Mouse (Mus musculus): ENCODE measurements around the gene C5ar2. TPM values are rescaled to one million over a fixed set of nuclear protein-coding genes. Genes with fewer than 3 reads are reported as not detected.
"Not testable (repeated sequence)": the region's sequence is repeated elsewhere in the genome, so short reads cannot be mapped to it uniquely, and the experiment has no call there.

The C5ar2 gene
- polyA plus RNA-seq, 1 experiment from 2014 or later = 0.09 TPM

GRCm38 (mm10) chr7:16280721-16281120 is 36.8 kb upstream of the C5ar2 start:
- no peak for DNase-seq (ENCODE audit: low spot score)
- 86% methylated on average over 11 of the region's 11 CpGs for WGBS

GRCm38 (mm10) chr7:16274922-16275890 is 31.3 kb upstream of the C5ar2 start:
- Histone ChIP-seq H3K9ac (ENCODE audit: low read length) (no peak overlapping the region), H3K4me3 (ENCODE audit: low read depth, low read length) (no peak overlapping the region), H3K27ac (ENCODE audit: low read depth) (no peak overlapping the region), H3K4me2 (ENCODE audit: low read length) (peak overlapping the region; percentile 87), H3K27me3 (replicated peaks; ENCODE audit: control insufficient read depth, insufficient read depth, low read length) (no peaks in the 10 kb centered on the region), H3K36me3 (ENCODE audit: control insufficient read depth, insufficient read depth, low read length) (peaks cover 47% of the 10 kb centered on the region), H3K4me1 (replicated peaks; ENCODE audit: control insufficient read depth, insufficient read depth, low read length) (peaks cover 23% of the 10 kb centered on the region), H3K9me3 (ENCODE audit: control insufficient read depth, low read length) (no peaks in the 10 kb centered on the region)
- no peak for ATAC-seq (replicated peaks; ENCODE audit: low FRiP score, low TSS enrichment, low read depth)
- no peak for DNase-seq (ENCODE audit: low spot score)
- 85% methylated on average over 10 of the region's 10 CpGs for WGBS

More at GRCm38 (mm10) chr7:16280721-16281120, 36.8 kb upstream of the C5ar2 start:
- Histone ChIP-seq H3K4me1 (replicated peaks; ENCODE audit: control insufficient read depth, insufficient read depth, low read length) (peaks cover 6% of the 10 kb centered on the region; the same call in 1 of the 2 replicates), H3K9me3 (ENCODE audit: control insufficient read depth, low read length) (no peaks in the 10 kb centered on the region), H3K4me2 (ENCODE audit: low read length) (no peak overlapping the region), H3K9ac (ENCODE audit: low read length) (no peak overlapping the region), H3K27ac (ENCODE audit: low read depth) (no peak overlapping the region), H3K27me3 (replicated peaks; ENCODE audit: control insufficient read depth, insufficient read depth, low read length) (no peaks in the 10 kb centered on the region), H3K36me3 (ENCODE audit: control insufficient read depth, insufficient read depth, low read length) (peaks cover 82% of the 10 kb centered on the region), H3K4me3 (ENCODE audit: low read depth, low read length) (no peak overlapping the region)
- ATAC-seq (replicated peaks; ENCODE audit: low FRiP score, low TSS enrichment, low read depth) = no peak

- H3K9ac ChIP-seq (ENCODE audit: low read length) = peak overlapping the region; percentile 69
- H3K36me3 ChIP-seq (ENCODE audit: control insufficient read depth, insufficient read depth, low read length) = peaks cover 34% of the 10 kb centered on the region
- 2% methylated on average over 18 of the region's 18 CpGs for WGBS
- peak overlapping the region; percentile 87 for H3K4me2 ChIP-seq (ENCODE audit: low read length)
- H3K4me1 ChIP-seq (replicated peaks; ENCODE audit: control insufficient read depth, insufficient read depth, low read length) = peaks cover 23% of the 10 kb centered on the region
- no peaks in the 10 kb centered on the region for H3K27me3 ChIP-seq (replicated peaks; ENCODE audit: control insufficient read depth, insufficient read depth, low read length)
- H3K9me3 ChIP-seq (ENCODE audit: control insufficient read depth, low read length) = no peaks in the 10 kb centered on the region
- peak overlapping the region; percentile 68 for H3K4me3 ChIP-seq (ENCODE audit: low read depth, low read length)
- DNase-seq (ENCODE audit: low spot score) (no peak), ATAC-seq (replicated peaks; ENCODE audit: low FRiP score, low TSS enrichment, low read depth) (peak; percentile 80)
- H3K27ac ChIP-seq (ENCODE audit: low read depth) = peak overlapping the region; percentile 89
These were observed 29.8 kb upstream of the C5ar2 start for GRCm38 (mm10) chr7:16273766-16274140.

- peaks cover 30% of the 10 kb centered on the region for H3K36me3 ChIP-seq (ENCODE audit: control insufficient read depth, insufficient read depth, low read length)
- H3K4me1 ChIP-seq (replicated peaks; ENCODE audit: control insufficient read depth, insufficient read depth, low read length) = peaks cover 23% of the 10 kb centered on the region
- peak within 1 kb of the TSS; percentile 89 for H3K27ac ChIP-seq (ENCODE audit: low read depth)
- ATAC-seq (replicated peaks; ENCODE audit: low FRiP score, low TSS enrichment, low read depth) = peak; percentile 81
- H3K9ac ChIP-seq (ENCODE audit: low read length) = peak within 1 kb of the TSS; percentile 69
- H3K4me3 ChIP-seq (ENCODE audit: low read depth, low read length) = peak within 1 kb of the TSS; percentile 68
- H3K9me3 ChIP-seq (ENCODE audit: control insufficient read depth, low read length) = no peaks in the 10 kb centered on the region
- under 1% methylated on average over 38 of the region's 49 CpGs for WGBS
- peak within 1 kb of the TSS; percentile 87 for H3K4me2 ChIP-seq (ENCODE audit: low read length)
- no peaks in the 10 kb centered on the region for H3K27me3 ChIP-seq (replicated peaks; ENCODE audit: control insufficient read depth, insufficient read depth, low read length)
- peak; percentile 96 for DNase-seq (ENCODE audit: low spot score)
These were observed 29.3 kb upstream of the C5ar2 start, which contains the start of gene Inafm1 for GRCm38 (mm10) chr7:16273081-16273765. TSS of gene Inafm1 (minus strand) at chr7:16273617.

- H3K36me3 ChIP-seq (ENCODE audit: control insufficient read depth, insufficient read depth, low read length) = peaks cover 24% of the 10 kb centered on the region
- peak overlapping the region; percentile 87 for H3K4me2 ChIP-seq (ENCODE audit: low read length)
- peaks cover 23% of the 10 kb centered on the region for H3K4me1 ChIP-seq (replicated peaks; ENCODE audit: control insufficient read depth, insufficient read depth, low read length)
- DNase-seq (ENCODE audit: low spot score) (peak; percentile 83), ATAC-seq (replicated peaks; ENCODE audit: low FRiP score, low TSS enrichment, low read depth) (peak; percentile 83)
- WGBS = under 1% methylated on average over 46 of the region's 46 CpGs
- peak overlapping the region; percentile 89 for H3K27ac ChIP-seq (ENCODE audit: low read depth)
- H3K9me3 ChIP-seq (ENCODE audit: control insufficient read depth, low read length) = no peaks in the 10 kb centered on the region
- H3K9ac ChIP-seq (ENCODE audit: low read length) = peak overlapping the region; percentile 69
- H3K4me3 ChIP-seq (ENCODE audit: low read depth, low read length) = peak overlapping the region; percentile 68
- no peaks in the 10 kb centered on the region for H3K27me3 ChIP-seq (replicated peaks; ENCODE audit: control insufficient read depth, insufficient read depth, low read length)
These were observed 28.7 kb upstream of the C5ar2 start for GRCm38 (mm10) chr7:16272681-16273080.

GRCm38 (mm10) chr7:16271139-16271538 is 27.2 kb upstream of the C5ar2 start:
- H3K9me3 ChIP-seq (ENCODE audit: control insufficient read depth, low read length) = no peaks in the 10 kb centered on the region
- H3K4me1 ChIP-seq (replicated peaks; ENCODE audit: control insufficient read depth, insufficient read depth, low read length) = peaks cover 23% of the 10 kb centered on the region
- H3K27me3 ChIP-seq (replicated peaks; ENCODE audit: control insufficient read depth, insufficient read depth, low read length) = no peaks in the 10 kb centered on the region
- DNase-seq (ENCODE audit: low spot score) = no peak
- H3K36me3 ChIP-seq (ENCODE audit: control insufficient read depth, insufficient read depth, low read length) = peaks cover 11% of the 10 kb centered on the region
- H3K9ac ChIP-seq (ENCODE audit: low read length) = no peak overlapping the region
- H3K4me3 ChIP-seq (ENCODE audit: low read depth, low read length) = no peak overlapping the region
- no peak overlapping the region for H3K4me2 ChIP-seq (ENCODE audit: low read length)
- WGBS = 88% methylated on average over 1 of the region's 1 CpGs
- no peak for ATAC-seq (replicated peaks; ENCODE audit: low FRiP score, low TSS enrichment, low read depth)
- no peak overlapping the region for H3K27ac ChIP-seq (ENCODE audit: low read depth)

GRCm38 (mm10) chr7:16266593-16266992 is 22.6 kb upstream of the C5ar2 start:
- H3K9me3 ChIP-seq (ENCODE audit: control insufficient read depth, low read length); H3K4me1 ChIP-seq (replicated peaks; ENCODE audit: control insufficient read depth, insufficient read depth, low read length); ATAC-seq (replicated peaks; ENCODE audit: low FRiP score, low TSS enrichment, low read depth); H3K4me2 ChIP-seq (ENCODE audit: low read length); DNase-seq (ENCODE audit: low spot score); H3K9ac ChIP-seq (ENCODE audit: low read length); H3K27me3 ChIP-seq (replicated peaks; ENCODE audit: control insufficient read depth, insufficient read depth, low read length); H3K4me3 ChIP-seq (ENCODE audit: low read depth, low read length); H3K36me3 ChIP-seq (ENCODE audit: control insufficient read depth, insufficient read depth, low read length); H3K27ac ChIP-seq (ENCODE audit: low read depth): not testable (repeated sequence)
- WGBS = 85% methylated on average over 7 of the region's 7 CpGs

GRCm38 (mm10) chr7:16265856-16266255 is 21.9 kb upstream of the C5ar2 start:
- H3K36me3 ChIP-seq (ENCODE audit: control insufficient read depth, insufficient read depth, low read length) = no peaks in the 10 kb centered on the region
- H3K27me3 ChIP-seq (replicated peaks; ENCODE audit: control insufficient read depth, insufficient read depth, low read length) = no peaks in the 10 kb centered on the region
- no peak overlapping the region for H3K9ac ChIP-seq (ENCODE audit: low read length)
- 0 out of 2 replicates have a peak, but pooled peaks cover 5% of the 10 kb centered on the region for H3K9me3 ChIP-seq (ENCODE audit: control insufficient read depth, low read length)
- WGBS = 91% methylated on average over 11 of the region's 11 CpGs
- no peak for DNase-seq (ENCODE audit: low spot score)
- no peak overlapping the region for H3K4me2 ChIP-seq (ENCODE audit: low read length)
- H3K27ac ChIP-seq (ENCODE audit: low read depth) = no peak overlapping the region
- no peak overlapping the region for H3K4me3 ChIP-seq (ENCODE audit: low read depth, low read length)
- ATAC-seq (replicated peaks; ENCODE audit: low FRiP score, low TSS enrichment, low read depth) = no peak
- H3K4me1 ChIP-seq (replicated peaks; ENCODE audit: control insufficient read depth, insufficient read depth, low read length) = no peaks in the 10 kb centered on the region

All from intestine, embryonic 14.5 days (tissue).